Mouse (Mus musculus) testis, adult 2 months (tissue): ENCODE data around the gene Mcf2l.

ENCODE experiments used
- CTCF ChIP-seq: fragments of 200-500 bp; IDR thresholded peaks from 2 replicates; pipeline ENCODE4 v1.5.1; 2012; ENCODE audit warnings: low read depth, mild to moderate bottlenecking, inconsistent platforms, low read length, moderate library complexity; ENCODE audit not compliant: control insufficient read depth, insufficient read depth, insufficient replicate concordance
- POLR2A ChIP-seq: fragments of 200-500 bp; IDR thresholded peaks from 2 replicates; pipeline ENCODE4 v1.6.1; 2012; ENCODE audit warnings: low read depth, mild to moderate bottlenecking, inconsistent platforms, low read length, moderate library complexity; ENCODE audit not compliant: control insufficient read depth

- TF ChIP-seq CTCF (no peak), POLR2A (no peak)
Observed at GRCm38 (mm10) chr8:12851241-12851640, 22.4 kb upstream of the Mcf2l start.
